Comparison of ENCODE assay signal across 8 mouse cellular contexts in genomic region chr7:112826114-112826911, GRCm38 (mm10).
DNase-seq lines count a peak whose midpoint lies in the region; ATAC-seq and TF ChIP-seq lines count a peak whose summit lies in the region.

No protein-coding gene starts in this region.

- no peak for TF ChIP-seq CTCF in layer of hippocampus, adult 2 months (conservative IDR thresholded peaks at IDR 0.05)

- 11% methylated on average over 17 of the region's 17 CpGs for WGBS in embryonic facial prominence, embryonic 10.5 days
- 17% methylated on average over 17 of the region's 17 CpGs for WGBS in hindbrain, embryonic 10.5 days

- H3K9me3 ChIP-seq in embryonic facial prominence, embryonic 10.5 days, result no peaks in the 10 kb centered on the region
- no peaks in the 10 kb centered on the region for H3K9me3 ChIP-seq in hindbrain, embryonic 10.5 days

- DNase-seq in embryonic facial prominence, embryonic 10.5 days (ENCODE audit: low spot score), result peak; percentile 88
- DNase-seq in frontal cortex, postnatal 14 days (ENCODE audit: low spot score in 2 of 2), result peak; percentile 40 to 64
- peak; percentile 81 for DNase-seq in hindbrain, embryonic 10.5 days (ENCODE audit: low spot score)
- peak; percentile 50 to 57 for DNase-seq in layer of hippocampus, adult 2 months (ENCODE audit: low spot score in 2 of 2)
- DNase-seq in lung, adult 18-20 months, result peak; percentile 50
- DNase-seq in ovary, postnatal 10 days (ENCODE audit: low spot score), result peak; percentile 35
- DNase-seq in thymus, postnatal 10 days (ENCODE audit: low spot score in 2 of 2), result no peak

- ATAC-seq in erythroid progenitor cell, adult 5-6 weeks (replicated peaks; ENCODE audit: low FRiP score, poor library complexity, severe bottlenecking), result no peak

- H3K4me3 ChIP-seq in embryonic facial prominence, embryonic 10.5 days, result peak overlapping the region; percentile 42
- peak overlapping the region; percentile 34 for H3K4me3 ChIP-seq in hindbrain, embryonic 10.5 days
- no peak overlapping the region; the same call in 1 of the 2 replicates for H3K4me3 ChIP-seq in layer of hippocampus, adult 2 months

- H3K27me3 ChIP-seq in embryonic facial prominence, embryonic 10.5 days (replicated peaks; ENCODE audit: low read depth, poor library complexity, severe bottlenecking), result no peaks in the 10 kb centered on the region
- H3K27me3 ChIP-seq in hindbrain, embryonic 10.5 days (ENCODE audit: insufficient read depth, poor library complexity, severe bottlenecking), result no peaks in the 10 kb centered on the region

- H3K36me3 ChIP-seq in embryonic facial prominence, embryonic 10.5 days (replicated peaks), result no peaks in the 10 kb centered on the region
- no peaks in the 10 kb centered on the region for H3K36me3 ChIP-seq in hindbrain, embryonic 10.5 days

- peaks cover 85% of the 10 kb centered on the region for H3K4me1 ChIP-seq in embryonic facial prominence, embryonic 10.5 days
- H3K4me1 ChIP-seq in hindbrain, embryonic 10.5 days (replicated peaks), result peaks cover 86% of the 10 kb centered on the region

- H3K27ac ChIP-seq in embryonic facial prominence, embryonic 10.5 days (replicated peaks), result peak overlapping the region; percentile 80
- H3K27ac ChIP-seq in hindbrain, embryonic 10.5 days, result peak overlapping the region; percentile 85
- H3K27ac ChIP-seq in layer of hippocampus, adult 2 months, result peak overlapping the region; percentile 76

Comparison
In these comparisons a context has a peak if more than half of its experiments do, and no peak if none do; other contexts are left out.
1. DNase-seq: peak in embryonic facial prominence, embryonic 10.5 days (single experiment), frontal cortex, postnatal 14 days (2 of 2), hindbrain, embryonic 10.5 days (single experiment), layer of hippocampus, adult 2 months (2 of 2), lung, adult 18-20 months (2 of 2) and ovary, postnatal 10 days (single experiment); none in thymus, postnatal 10 days (0 of 2).
2. Peak in every context shown above with its lines, with median percentiles within 50 percentile points of each other: H3K27ac ChIP-seq.